Mouse (Mus musculus) neural tube, embryonic 10.5 days (tissue): ENCODE data around the gene Tead2.
"Not testable (repeated sequence)": the region's sequence is repeated elsewhere in the genome, so short reads cannot be mapped to it uniquely, and the experiment has no call there.

Source experiments
- DNase-seq: peaks from one replicate; pipeline ENCODE4 v3.0.0-alpha.2; 2017; ENCODE audit warnings: low spot score; ENCODE audit errors: extremely low spot score

Tead2 gene

DNA sequence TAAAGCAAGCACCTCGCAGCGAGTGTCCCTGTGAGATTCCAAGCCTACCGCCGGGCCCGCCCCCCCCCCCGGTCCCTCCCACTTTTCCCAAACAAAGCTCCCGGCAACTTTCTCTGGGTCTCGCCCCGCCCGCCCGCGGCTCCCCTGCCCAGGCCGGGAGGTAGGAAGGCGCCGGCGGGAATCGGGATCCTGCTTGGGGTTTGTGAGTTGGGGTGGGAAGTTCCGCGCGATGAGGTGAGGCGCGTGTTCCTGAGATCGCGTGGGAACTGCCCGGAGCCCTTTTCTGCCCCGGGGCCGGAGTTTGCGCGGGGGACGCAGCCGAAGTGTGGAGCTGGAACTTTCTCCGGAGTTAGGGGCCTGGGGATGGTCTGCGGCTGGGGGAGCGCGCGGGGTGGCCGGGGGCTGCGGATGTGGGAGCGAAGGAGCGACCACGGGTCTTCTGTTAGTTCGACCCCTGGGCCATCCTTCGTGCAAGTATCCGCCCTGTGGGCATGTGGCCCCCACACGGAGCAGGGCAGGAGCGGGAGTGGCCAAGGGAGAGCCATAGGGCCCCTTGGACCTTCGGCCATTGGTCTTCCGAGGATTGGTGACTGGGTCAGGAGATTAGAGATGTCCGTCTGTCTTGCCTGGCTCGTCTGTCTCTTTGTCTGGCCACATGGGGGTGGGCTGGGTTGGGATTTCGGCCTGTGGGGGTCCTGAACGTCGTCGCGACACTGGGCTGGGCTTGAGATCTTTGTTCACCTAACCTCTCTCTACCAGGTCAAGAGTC, at the start of gene Tead2:
TSS of gene Tead2 (plus strand) at position 81 of the 769 bp plus-strand sequence.
- DNase-seq, result peak; percentile 82

- no peak for DNase-seq
These were observed 48.6 kb upstream of the Tead2 start for GRCm38 (mm10) chr7:45166950-45167401.

DNA sequence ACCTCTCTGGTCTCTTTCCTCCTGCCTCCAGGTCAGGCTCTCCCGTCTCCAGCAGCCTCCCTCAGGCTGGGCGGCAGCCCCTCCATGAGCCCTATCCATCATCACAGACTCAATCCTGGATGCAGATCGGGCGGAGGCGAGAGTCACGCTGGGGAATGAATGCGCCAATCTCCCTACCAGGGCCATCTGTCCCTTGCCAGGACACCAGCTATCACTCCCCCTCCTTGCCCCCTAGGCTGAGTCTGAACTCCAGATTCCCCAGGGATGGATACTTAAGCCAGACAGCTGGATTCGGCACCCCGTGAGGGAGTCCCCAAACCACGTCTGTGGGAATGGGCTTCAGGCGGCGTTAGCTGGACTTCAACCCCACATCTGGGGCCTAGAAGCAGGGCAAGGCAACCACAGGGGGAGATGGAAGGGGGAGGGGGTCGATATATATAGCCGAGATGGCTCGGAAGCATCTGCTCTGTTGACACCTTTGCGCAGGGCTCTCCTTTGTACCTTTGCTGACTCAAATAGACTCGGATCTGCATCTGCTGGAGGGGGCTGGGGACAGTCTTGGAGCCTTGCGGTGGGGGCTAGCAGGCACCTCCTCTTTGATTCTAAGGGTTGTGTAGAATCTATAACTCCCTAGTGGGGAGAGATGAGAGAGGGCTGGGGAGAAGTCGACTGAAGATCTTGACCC, 47.6 kb upstream of the Tead2 start:
- peak; percentile 38 for DNase-seq

- no peak for DNase-seq
These were observed 46.9 kb upstream of the Tead2 start for GRCm38 (mm10) chr7:45168656-45169055.

- no peak for DNase-seq
These were observed 46.1 kb upstream of the Tead2 start for GRCm38 (mm10) chr7:45169495-45169894.

- DNase-seq, result no peak
These were observed 42.6 kb upstream of the Tead2 start for GRCm38 (mm10) chr7:45172974-45173373.

DNA sequence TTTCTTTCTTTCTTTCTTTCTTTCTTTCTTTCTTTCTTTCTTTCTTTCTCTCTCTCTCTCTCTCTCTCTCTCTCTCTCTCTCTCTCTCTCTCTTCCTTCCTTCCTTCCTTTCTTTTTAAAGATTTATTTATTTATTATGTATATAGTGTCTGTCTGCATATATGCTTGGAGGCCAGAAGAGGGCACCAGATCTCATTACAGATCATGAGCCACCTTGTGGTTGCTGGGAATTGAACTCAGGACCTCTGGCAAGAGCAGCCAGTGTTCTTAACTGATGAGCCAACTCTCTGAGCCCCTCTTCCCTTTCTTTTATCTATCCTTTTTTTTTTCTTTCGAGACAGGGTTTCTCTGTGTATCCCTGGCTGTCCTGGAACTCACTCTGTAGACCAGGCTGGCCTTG, 41.8 kb upstream of the Tead2 start:
- DNase-seq, result not testable (repeated sequence)

GRCm38 (mm10) chr7:45174567-45175280, 40.8 kb upstream of the Tead2 start:
- peak; percentile 50 for DNase-seq

DNA sequence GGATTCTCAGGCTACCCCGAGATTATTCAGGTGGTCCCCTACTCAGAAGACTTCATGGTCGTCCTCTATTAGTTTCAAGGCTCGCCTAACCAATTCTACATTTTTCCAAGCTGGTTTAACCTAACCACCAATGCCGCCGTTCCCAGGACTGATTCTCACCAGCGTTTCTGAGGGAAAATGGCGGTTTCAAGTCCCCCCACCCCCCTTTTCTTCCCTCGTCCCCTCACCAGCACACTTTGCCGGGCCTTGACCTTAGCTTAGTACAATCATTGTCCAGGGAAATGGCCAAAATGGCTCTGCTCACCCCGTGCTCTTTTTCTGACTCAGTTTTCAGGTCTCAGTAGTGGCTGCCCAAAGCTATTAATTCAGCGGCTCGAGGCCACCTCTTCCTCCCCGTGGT, 40.2 kb upstream of the Tead2 start:
- no peak for DNase-seq

DNA sequence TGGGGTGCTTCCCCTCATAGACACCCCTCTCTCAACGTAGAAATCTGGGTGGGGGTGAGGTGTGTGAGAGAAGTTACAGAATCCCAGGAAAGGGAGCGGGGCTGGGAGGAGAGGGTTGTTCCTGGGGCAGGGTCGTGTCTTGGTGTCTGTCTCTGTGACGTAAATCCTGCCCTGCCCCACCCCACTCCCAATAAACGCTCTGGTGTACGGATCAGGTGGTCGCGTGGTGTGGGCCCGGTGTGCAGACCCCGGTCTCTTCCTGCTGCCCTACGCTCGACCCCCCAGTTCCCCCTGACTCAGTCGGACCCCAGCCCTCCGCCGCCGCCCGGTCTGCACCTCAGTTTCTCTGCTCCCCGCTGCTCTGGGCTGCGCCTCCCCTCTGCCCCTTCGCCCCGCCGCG, 39.6 kb upstream of the Tead2 start:
- DNase-seq, result no peak

- DNase-seq, result no peak
These were observed 39.2 kb upstream of the Tead2 start for GRCm38 (mm10) chr7:45176356-45176755.

DNA sequence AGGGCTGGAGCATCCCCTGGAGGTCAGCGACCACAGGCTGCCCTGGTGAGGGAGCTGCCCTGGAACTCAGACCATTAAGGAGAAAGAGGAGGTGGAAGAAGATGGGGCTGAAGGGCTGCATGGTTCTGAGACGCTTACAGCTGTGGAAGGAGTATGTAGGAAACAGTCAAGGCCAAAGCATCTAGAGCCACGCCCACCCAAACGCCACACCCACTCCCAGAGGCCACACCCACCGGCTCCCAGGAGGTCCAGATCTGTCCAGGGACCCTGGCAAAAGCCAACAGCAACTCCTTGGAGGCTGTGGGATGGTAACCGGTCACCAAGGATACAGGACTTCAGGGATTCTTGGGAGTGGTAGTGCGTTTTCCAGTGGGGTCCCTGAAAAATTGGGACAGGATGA, 37.0 kb upstream of the Tead2 start:
- no peak for DNase-seq

- DNase-seq, result no peak
These were observed 36.1 kb upstream of the Tead2 start, which contains the start of gene Gfy for GRCm38 (mm10) chr7:45179469-45179868. Gfy (minus strand) TSS chr7:45179569.

- DNase-seq, result no peak
These were observed 34.6 kb upstream of the Tead2 start, which contains the start of gene Pth2 for GRCm38 (mm10) chr7:45180896-45181477. Pth2 (plus strand) TSS chr7:45180995.

GRCm38 (mm10) chr7:45181540-45181939, 34.0 kb upstream of the Tead2 start:
- no peak for DNase-seq

DNA sequence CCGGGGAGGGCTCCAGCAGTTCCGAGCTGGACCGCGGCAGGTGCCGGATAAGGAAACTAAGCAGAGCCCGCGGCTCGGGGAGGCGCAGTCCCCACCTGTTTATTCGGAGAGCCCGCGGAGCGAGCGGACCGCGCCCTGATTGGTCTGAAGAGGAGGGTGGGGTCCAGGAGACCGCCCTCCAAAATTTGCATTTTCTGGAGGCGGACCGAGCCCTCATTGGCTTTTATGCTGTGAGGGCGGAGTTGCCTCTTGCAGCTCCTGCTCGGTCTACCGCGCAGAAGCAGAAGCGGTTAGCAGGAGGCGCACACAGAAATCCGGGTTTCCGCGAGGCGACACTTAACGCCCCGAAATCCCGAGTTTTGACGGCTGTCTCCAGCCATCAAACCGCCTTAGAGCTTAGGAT, 33.4 kb upstream of the Tead2 start:
- DNase-seq, result peak; percentile 83

- no peak for DNase-seq
These were observed 32.9 kb upstream of the Tead2 start for GRCm38 (mm10) chr7:45182606-45183005.

DNA sequence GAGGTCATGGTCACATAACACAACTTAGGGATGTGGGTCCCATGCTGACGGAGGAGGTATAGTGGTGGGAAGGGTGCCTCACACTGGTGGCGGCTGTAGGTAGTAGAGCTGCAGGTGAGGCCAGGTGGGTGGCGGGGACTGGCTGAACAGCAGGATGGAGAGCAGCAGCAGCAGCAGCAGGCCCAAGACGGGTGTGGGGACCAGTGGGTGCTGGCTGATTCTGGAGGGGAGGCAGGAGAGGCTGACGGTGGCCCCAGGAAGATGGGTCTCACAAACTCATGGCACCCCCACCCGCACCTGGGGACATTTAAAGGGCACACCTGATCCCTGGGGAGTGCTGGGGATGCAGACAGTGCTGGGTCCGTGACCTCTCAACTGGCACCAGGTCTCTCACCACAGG, 31.9 kb upstream of the Tead2 start:
- no peak for DNase-seq

DNA sequence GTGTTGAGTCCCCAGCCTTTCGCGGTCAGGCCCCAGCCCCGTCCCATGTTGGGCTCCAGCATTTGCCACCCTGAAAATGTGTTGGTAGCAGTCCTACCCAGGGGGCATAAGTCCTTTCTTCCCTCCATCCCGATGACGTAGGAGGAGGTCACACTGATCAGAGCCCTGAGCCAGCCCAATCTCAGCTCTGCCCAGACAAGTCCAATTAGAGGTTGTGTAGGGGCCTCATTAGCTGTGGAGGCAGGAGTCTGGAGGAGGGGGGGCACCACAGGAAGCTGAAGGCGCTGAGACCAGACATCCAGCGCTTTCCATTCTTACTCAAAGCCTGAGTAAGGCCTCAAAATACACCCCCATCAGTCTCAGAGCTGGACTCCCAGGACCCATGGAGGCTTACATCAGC, 29.6 kb upstream of the Tead2 start:
- no peak for DNase-seq

- no peak for DNase-seq
These were observed 26.0 kb upstream of the Tead2 start for GRCm38 (mm10) chr7:45189600-45189999.

- DNase-seq, result no peak
These were observed 25.4 kb upstream of the Tead2 start for GRCm38 (mm10) chr7:45190186-45190585.

- no peak for DNase-seq
These were observed 24.4 kb upstream of the Tead2 start for GRCm38 (mm10) chr7:45191161-45191560.
